Mouse (Mus musculus) ES-E14 (cell line): ENCODE measurements around the gene Pitpnc1. TPM values are rescaled to one million over a fixed set of nuclear protein-coding genes. Genes with fewer than 3 reads are reported as not detected.

Experiments
- DNase-seq: peaks from one replicate; pipeline ENCODE4 v3.0.0-alpha.2; 2013; ENCODE audit warnings: low read depth, low spot score
- H3K27ac ChIP-seq: 2 replicates; pipeline ENCODE4 v1.5.1; 2012; ENCODE audit warnings: low read depth, mild to moderate bottlenecking, low read length, moderate library complexity, mixed read lengths; ENCODE audit not compliant: poor library complexity, insufficient read depth, severe bottlenecking
- H3K36me3 ChIP-seq: 2 replicates; pipeline ENCODE4 v1.6.1; 2012; ENCODE audit warnings: mild to moderate bottlenecking, low read length, moderate library complexity, mixed read lengths; ENCODE audit not compliant: control insufficient read depth, poor library complexity, insufficient read depth, severe bottlenecking
- H3K4me1 ChIP-seq, 2 experiments: fragments of 150-350 bp in 1 of 2; sonication (generic) in 1 of 2; 2 replicates each; pipeline ENCODE4 v1.6.1; 2012; ENCODE audit warnings: low read length in 2 of 2, mild to moderate bottlenecking in 1 of 2, mixed read lengths in 1 of 2; ENCODE audit not compliant: control insufficient read depth in 2 of 2, insufficient read depth in 2 of 2, poor library complexity in 1 of 2
- H3K4me3 ChIP-seq, 2 experiments: fragments of 150-350 bp in 1 of 2; sonication (generic) in 1 of 2; 2 replicates each; pipeline ENCODE4 v1.5.1; 2012; ENCODE audit warnings: low read length in 2 of 2, low read depth in 1 of 2, mild to moderate bottlenecking in 1 of 2, mixed read lengths in 1 of 2; ENCODE audit not compliant: insufficient read depth in 1 of 2, poor library complexity in 1 of 2, severe bottlenecking in 1 of 2
- H3K9ac ChIP-seq: 2 replicates; pipeline ENCODE4 v1.6.1; 2012; ENCODE audit warnings: low read depth, mild to moderate bottlenecking, low read length, mixed read lengths; ENCODE audit not compliant: poor library complexity, insufficient read depth, severe bottlenecking
- H3K9me3 ChIP-seq: fragments of 150-350 bp; sonication (generic); 2 replicates; pipeline ENCODE4 v1.6.1; 2012; ENCODE audit warnings: low read depth, mild to moderate bottlenecking, low read length; ENCODE audit not compliant: control insufficient read depth, insufficient read depth
- CHD2 ChIP-seq: IDR thresholded peaks from 2 replicates; pipeline ENCODE4 v1.6.1; 2014; ENCODE audit warnings: mild to moderate bottlenecking, low read depth, low read length, inconsistent platforms
- HCFC1 ChIP-seq: IDR thresholded peaks from 2 replicates; pipeline ENCODE4 v1.6.1; 2012; ENCODE audit warnings: low read length, inconsistent platforms, borderline replicate concordance; ENCODE audit not compliant: insufficient read depth
- MAFK ChIP-seq: IDR thresholded peaks from 2 replicates; pipeline ENCODE4 v1.6.1; 2014; ENCODE audit warnings: mild to moderate bottlenecking, low read depth, low read length, inconsistent platforms; ENCODE audit not compliant: insufficient read depth
- ZC3H11A ChIP-seq: IDR thresholded peaks from 2 replicates; pipeline ENCODE4 v1.6.1; 2012; ENCODE audit warnings: low read depth, mild to moderate bottlenecking, inconsistent platforms, low read length, borderline replicate concordance
- ZNF384 ChIP-seq: IDR thresholded peaks from 2 replicates; pipeline ENCODE4 v1.6.1; 2012; ENCODE audit warnings: low read depth, low read length, inconsistent platforms
- in situ Hi-C, 2 experiments: fragments of 600-800 bp; cut with MboI; formaldehyde crosslinking; loops; one replicate each; pipeline ENCODE4 v1.15.1; 2025; ENCODE audit warnings: low sequenced_read_pairs in 2 of 2, inconsistent platforms in 1 of 2; ENCODE audit not compliant: unreplicated experiment in 2 of 2
- total RNA-seq: library from RNA; depleted of rRNA; stranded (reverse); fragments of 300-350 nt; gene quantifications from 2 replicates; pipeline ENCODE4 v1.2.3, GENCODE M21; 2012

Pitpnc1 gene
- total RNA-seq, 1 experiment = 37.3 TPM

- Histone ChIP-seq H3K36me3 (peaks cover 11% of the 10 kb centered on the region), H3K4me1 (peaks cover 4 to 8% of the 10 kb centered on the region in 2 experiments; a peak in 2 of 4 replicates), H3K9me3 (no peaks in the 10 kb centered on the region), H3K4me3 (no peak overlapping the region), H3K9ac (no peak overlapping the region), H3K27ac (no peak overlapping the region)
- in situ Hi-C loops = no loop called here
- TF ChIP-seq ZC3H11A = no peak
- no peak for TF ChIP-seq MAFK
- TF ChIP-seq ZNF384 = no peak
- TF ChIP-seq CHD2 = no peak
- DNase-seq = no peak
Measured at GRCm38 (mm10) chr11:107245657-107246056, 224.8 kb downstream of the Pitpnc1 start.

- H3K9ac ChIP-seq = no peak overlapping the region
- H3K4me1 ChIP-seq = peaks cover 6 to 8% of the 10 kb centered on the region in 2 experiments; a peak in 2 of 4 replicates
- H3K27ac ChIP-seq = no peak overlapping the region
- H3K4me3 ChIP-seq = no peak overlapping the region
- TF ChIP-seq MAFK = no peak
- no peak for TF ChIP-seq ZC3H11A
- no peak for TF ChIP-seq ZNF384
- no peak for TF ChIP-seq HCFC1
- TF ChIP-seq CHD2 = no peak
- no peaks in the 10 kb centered on the region for H3K9me3 ChIP-seq
- in situ Hi-C loops = no loop called here
- no peak for DNase-seq
- H3K36me3 ChIP-seq = no peaks in the 10 kb centered on the region; the same call in 1 of the 2 replicates
Measured at GRCm38 (mm10) chr11:107243126-107243525, 227.4 kb downstream of the Pitpnc1 start.

- H3K4me3 ChIP-seq = no peak overlapping the region
- no peaks in the 10 kb centered on the region for H3K9me3 ChIP-seq
- DNase-seq = no peak
- H3K36me3 ChIP-seq = no peaks in the 10 kb centered on the region; the same call in 1 of the 2 replicates
- H3K27ac ChIP-seq = no peak overlapping the region
- TF ChIP-seq HCFC1 (no peak), ZNF384 (no peak), MAFK (no peak), ZC3H11A (no peak), CHD2 (no peak)
- peaks cover 6 to 8% of the 10 kb centered on the region in 2 experiments; a peak in 2 of 4 replicates for H3K4me1 ChIP-seq
- in situ Hi-C loops = no loop called here
- no peak overlapping the region for H3K9ac ChIP-seq
Measured at GRCm38 (mm10) chr11:107241678-107242077, 228.8 kb downstream of the Pitpnc1 start.

DNA sequence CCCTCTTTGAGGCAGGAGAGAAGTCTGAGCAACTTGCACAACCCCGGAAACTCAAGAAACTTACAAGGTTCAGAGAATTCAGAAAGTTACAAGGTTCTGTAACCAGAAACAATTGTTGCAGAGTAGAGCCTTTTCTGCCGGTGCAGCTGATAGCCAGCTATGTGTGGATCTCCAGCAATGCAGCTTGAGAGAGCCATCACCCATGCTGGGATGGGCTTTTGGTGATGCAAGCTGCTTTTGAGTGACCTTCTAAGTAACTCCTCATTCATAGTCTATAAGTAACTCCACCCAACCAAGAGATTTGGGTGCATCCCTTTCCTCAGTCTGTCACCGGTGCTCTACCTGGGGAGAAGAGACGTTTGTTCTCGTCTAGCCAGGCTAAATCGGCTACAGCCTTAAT is 232.0 kb downstream of the Pitpnc1 start:
- in situ Hi-C loops = no loop called here
- TF ChIP-seq HCFC1 (no peak), ZC3H11A (no peak), MAFK (no peak), CHD2 (no peak), ZNF384 (no peak)
- Histone ChIP-seq H3K27ac (no peak overlapping the region), H3K9me3 (no peaks in the 10 kb centered on the region), H3K9ac (no peak overlapping the region), H3K4me1 (peaks cover 6 to 8% of the 10 kb centered on the region in 2 experiments; a peak in 2 of 4 replicates), H3K36me3 (peaks cover 6% of the 10 kb centered on the region; the same call in 1 of the 2 replicates), H3K4me3 (no peak overlapping the region)
- no peak for DNase-seq

GRCm38 (mm10) chr11:107237532-107237931 is 233.0 kb downstream of the Pitpnc1 start:
- Histone ChIP-seq H3K4me1 (peaks cover 2% of the 10 kb centered on the region in 2 experiments; a peak in 1 of 4 replicates), H3K9ac (no peak overlapping the region), H3K4me3 (no peak overlapping the region), H3K9me3 (no peaks in the 10 kb centered on the region), H3K27ac (no peak overlapping the region), H3K36me3 (peaks cover 6% of the 10 kb centered on the region; the same call in 1 of the 2 replicates)
- no peak for TF ChIP-seq HCFC1
- no peak for TF ChIP-seq ZNF384
- TF ChIP-seq CHD2 = no peak
- TF ChIP-seq MAFK = no peak
- no peak for TF ChIP-seq ZC3H11A
- DNase-seq = no peak
- in situ Hi-C loops = no loop called here
